Mouse (Mus musculus) cerebral cortex, adult 2 months (tissue): ENCODE results near the gene Crabp1.

ENCODE experiments used
- WGBS: fragments of 180-500 bp; shearing (Covaris S2); methylation state at CpG from one replicate; pipeline ENCODE4 v1.1.7; 2018; 5-methylcytosine and 5-hydroxymethylcytosine counted together

Crabp1 gene

DNA sequence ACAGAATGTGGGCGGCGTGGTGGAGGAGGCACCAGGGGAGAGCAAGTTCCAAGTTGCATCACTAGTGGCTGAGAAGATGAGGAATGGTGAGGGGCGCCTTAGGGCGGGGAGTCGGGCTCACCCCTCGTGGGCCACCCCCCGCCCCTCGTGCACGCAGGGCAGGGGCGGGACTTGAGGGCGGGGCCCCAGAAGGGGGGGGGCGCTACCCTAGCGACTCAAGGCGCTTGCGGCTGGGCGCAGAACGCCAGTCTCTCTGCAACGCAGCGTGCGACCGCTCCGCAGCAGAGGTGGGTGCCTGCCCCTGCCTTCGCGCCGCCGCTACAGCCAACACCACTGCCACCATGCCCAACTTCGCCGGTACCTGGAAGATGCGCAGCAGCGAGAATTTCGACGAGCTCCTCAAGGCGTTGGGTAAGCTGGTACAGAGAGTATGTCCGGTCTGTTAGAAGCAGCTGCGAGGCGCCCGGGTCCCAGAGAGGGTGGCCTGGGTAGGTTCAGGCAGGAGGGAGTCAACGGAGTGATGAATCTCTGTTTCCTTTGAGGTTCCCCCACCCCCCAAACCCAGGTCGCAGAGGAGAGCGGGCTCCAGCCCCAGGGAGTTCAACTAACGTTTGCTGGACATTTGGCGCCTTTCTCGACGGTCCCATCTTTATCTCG lies at the start of gene Crabp1:
TSS of gene Crabp1 (plus strand) at position 188 of the 657 bp plus-strand sequence.
- 2% methylated on average over 45 of the region's 45 CpGs for WGBS

DNA sequence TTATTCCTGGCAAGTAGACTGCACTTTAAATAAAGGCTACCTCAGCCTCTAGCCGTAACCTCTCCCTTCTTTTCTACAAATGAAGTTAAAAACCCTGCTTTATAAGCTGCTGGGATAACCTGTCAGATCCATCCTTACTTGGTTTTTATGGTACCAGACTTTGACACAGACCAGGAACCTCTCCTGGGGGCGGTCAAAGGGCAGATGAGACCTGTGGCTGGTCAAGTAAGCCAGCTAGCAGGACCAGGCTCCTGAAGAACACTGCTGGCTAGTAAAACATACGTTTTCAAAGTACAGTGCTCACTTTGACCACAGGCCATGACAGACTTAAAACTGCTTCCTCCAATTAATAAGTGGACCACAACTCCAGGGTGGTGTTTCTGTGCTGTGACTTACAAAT lies 48.8 kb upstream of the Crabp1 start:
- WGBS, result 89% methylated on average over 3 of the region's 3 CpGs

DNA sequence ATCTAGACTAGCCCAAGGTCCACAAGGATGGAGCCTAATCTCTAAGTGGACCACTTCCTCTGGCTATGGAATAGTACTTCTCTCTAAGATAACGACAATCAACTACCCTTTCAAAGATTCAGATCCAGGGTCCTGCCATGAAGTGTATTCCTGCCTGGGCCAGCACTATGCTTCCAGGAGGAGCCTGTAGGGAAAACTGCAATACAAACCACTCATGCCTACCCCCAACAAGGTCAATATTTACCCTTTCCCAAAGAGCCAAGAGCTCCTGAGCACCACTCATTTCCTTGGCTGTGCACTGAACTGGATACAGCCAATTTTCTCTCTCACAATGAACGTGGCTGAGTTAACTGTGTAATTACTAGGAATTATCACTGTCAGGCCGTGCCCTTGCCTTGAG lies 47.0 kb upstream of the Crabp1 start:
- 82% methylated on average over 3 of the region's 3 CpGs for WGBS

DNA sequence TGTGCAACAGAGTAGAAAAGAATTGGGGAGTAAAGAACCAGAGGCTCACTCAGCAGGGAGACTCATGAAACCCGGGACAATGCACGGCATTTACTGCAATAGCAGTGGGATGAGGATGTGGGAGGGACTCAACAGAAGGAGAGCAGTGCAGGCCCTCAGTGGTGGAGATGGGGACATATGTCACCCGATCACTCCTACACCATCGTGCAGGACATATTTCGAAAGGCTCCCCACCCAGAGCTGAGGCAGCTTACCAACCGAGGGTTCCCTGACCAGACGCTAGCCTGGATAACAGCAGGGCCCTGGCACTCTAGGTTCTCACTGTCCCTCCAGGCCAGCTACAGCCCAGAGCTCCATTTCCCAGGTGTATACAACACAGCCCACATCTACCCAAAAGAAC lies 42.4 kb upstream of the Crabp1 start:
- WGBS, result 50% methylated on average over 7 of the region's 7 CpGs

DNA sequence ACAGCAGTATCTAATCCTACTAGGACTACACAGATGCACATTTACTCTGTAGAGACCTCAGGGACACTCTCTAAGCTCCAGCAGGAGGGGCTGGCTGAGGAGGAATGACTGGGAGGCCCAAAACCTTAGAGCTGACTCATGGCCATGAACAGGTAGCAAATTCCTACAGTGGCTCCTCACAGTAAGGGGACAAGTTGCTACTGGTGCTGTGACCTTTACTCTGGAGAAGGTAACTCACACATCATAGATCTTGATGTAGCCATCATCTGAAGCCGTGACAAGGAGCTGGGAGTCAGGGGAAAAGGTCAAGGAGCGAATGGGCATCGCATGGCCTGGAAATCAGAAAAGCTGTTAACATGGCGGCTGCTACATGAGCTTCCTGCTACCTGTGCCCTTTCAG lies 42.0 kb upstream of the Crabp1 start:
- 97% methylated on average over 4 of the region's 4 CpGs for WGBS

DNA sequence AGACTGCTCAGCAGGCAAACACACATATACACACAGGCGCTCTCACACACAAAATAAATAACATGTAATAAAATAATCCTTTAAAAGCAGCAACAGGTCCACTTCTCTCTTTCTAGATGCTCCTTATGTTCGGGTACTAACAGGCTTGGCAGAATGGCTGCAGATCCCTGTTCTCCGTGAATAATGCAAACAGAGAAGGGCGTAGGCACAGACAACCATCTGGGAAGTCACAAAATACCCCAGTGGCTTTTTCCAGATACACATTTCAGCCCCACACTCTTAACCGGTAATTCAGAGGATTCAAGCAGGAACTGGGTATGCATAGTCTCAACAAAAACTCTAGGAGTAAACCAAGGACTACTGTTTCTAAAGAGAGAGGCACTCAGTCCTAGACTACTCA lies 38.2 kb upstream of the Crabp1 start:
- 53% methylated on average over 5 of the region's 5 CpGs for WGBS

DNA sequence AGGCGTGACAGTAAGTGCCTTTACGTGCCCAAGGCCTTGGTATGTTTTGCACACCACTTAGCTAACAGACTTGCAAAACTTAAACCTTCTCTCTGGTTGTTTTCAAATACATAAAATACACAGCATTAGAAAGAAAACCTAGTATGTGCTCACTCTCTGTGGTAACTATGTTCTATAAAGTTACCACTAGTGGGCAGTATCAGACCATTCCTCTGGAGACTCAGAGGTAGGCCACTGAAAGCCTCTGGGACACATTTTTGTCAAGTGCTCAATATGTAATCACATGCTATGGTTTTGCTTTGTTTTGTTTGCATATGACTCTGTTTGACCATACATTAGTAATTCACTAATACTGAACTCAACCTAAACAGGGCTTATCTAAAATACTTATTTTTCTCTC lies 32.4 kb upstream of the Crabp1 start:
- 93% methylated on average over 2 of the region's 2 CpGs for WGBS

DNA sequence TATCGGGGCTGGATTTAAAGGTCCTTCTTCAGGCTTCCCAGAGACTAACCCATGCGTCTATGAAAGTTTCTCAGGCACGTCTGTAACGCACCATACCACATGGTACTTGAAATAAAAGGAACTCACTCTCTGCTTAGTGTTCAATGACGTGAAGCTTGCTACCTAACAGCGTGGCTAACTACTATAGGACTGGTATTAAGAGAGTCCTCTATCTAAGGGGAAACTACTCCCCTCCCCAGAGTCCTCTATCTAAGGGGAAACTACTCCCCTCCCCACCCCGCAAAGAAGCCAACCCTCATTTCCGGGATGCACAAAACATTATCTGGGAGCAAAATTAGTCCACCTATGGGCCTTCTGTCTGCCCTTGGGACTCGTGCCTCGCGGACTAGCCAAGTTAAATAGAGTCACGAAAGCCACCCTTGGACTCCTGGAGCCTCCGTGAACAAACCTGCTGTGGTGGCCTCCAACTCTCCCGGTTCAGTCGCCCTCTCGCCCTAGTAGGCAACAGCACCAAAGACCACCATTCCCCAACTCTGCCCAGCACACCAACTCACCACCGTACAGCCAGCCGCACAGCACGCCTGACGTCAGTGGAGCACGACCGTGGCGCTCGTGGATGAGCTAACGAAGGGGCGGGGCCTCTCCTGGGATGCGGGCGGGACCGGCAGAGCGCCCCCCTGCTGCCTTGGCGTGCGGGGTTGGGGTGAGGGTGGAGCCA lies 30.5 kb upstream of the Crabp1 start, which contains the start of gene Wdr61:
TSS of gene Wdr61 (minus strand) at position 599 of the 718 bp plus-strand sequence.
- WGBS, result 1% methylated on average over 32 of the region's 32 CpGs

DNA sequence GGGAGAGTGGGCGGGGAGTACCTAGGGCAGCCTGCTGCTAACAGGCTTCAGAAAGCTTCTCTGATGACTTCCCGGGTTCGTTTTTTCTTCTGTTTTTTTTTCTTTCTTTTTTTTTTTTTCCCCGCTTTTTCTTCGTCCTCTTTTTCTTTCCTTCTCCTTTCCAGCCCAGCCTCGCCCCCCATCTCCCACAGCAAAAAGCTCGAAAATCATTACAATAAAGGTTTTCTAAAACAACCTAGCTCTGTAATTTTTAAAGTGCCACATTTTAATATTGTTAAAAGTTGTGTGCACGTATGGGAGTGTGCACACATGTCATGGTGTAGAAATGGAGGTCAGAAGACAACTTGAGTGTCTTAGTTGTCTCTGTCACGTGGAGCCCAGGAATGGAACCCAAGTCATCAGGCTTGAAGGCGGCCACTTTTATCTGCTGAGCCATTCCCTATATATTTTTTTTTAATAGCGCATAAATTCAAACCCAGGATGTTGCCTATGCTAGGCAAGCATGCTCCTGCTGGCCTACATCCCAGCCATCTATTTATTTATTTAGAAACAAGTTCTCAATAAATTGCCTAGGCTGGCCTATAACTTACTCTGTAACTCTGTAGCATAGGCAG lies 29.8 kb upstream of the Crabp1 start:
- 15% methylated on average over 11 of the region's 11 CpGs for WGBS

DNA sequence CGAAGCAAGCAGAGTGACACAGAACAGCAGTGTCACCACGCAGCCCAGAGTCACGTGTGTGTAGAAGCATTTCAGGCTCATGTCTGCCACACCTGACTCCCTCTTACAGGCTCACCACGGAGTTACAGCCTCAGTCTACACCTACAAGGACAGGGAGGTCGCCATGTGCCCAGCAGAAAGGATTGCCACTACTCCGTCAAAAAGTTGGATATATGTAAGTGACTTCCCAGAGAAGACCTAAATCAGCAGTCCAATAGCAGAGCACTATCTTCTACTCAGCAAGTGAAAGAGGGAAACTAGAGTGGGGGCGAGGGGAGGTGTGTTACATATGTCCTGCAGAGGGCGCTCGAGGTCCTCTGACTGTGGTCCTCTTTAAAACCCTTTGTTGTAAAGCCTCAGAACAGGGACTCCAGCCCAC lies 28.3 kb upstream of the Crabp1 start:
- WGBS, result 15% methylated on average over 9 of the region's 9 CpGs

DNA sequence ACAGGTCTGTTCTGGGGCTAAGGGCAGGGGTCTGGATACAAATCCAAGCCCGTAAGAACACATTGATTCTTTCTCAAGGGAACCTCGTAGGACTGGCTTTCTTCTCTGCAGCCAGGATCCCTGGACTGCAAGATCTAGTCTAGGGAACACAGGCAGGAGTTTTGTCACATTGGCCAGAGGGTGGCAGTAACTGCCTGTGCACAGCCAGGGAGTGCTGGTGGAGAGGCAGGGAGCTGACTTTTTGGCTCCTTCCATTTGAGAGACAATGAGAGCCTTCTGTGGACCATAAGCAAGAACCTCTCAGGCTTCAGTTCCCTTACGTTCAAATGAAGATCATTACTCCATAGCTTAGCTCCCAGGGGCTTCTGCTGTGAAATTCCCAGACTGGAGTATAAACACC lies 26.2 kb upstream of the Crabp1 start:
- WGBS, result 41% methylated on average over 3 of the region's 3 CpGs

DNA sequence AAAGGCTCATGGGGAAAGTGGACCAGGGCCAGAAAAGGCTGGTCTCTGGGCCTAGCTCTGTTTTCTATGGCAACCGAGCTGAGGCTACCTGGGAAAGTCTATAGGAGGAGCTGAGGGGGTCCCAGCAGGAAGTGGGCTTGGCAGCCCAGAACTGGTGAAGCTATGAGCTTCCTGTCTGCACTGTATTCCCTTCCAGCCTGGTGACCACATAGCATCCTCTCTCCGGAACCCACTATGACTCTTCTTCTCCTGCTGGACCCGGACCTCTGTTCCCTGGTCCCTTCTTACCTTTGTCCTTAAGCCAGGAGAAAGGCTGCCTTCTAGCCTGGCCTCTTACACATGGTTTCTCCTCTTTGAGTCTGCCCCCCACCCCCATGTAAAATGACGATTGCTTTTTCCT lies 20.7 kb upstream of the Crabp1 start:
- WGBS, result 88% methylated on average over 4 of the region's 4 CpGs

DNA sequence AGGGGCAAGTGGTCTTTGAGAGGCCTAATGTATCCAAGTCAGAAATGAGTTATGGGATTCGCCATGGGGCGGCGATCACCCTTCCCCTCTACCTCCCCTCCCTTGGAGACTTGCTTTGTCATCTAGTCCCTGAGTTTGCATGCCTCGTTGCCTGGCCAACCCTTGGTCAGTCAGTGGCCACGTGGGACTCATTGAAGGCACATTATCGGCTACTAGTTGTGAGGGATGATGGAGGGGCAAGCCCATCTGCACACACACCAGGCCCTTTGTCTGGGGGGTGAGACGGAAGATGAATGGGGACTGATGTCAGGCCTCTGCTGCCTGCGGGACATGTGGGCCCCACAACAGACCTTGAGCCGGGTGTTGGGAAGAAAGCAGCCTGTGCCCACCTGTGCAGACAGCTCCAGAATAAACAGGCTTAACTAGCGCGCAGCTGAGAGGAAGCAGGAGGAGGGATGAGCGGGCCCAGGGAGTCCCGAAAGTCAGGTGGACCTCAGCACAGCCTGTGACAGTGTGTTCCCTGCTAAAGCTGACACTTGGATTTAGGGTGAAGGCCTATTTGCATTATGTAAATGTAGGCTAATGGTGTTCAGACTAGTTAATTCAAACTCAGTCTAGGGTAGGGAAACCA lies 18.7 kb upstream of the Crabp1 start:
- 72% methylated on average over 13 of the region's 13 CpGs for WGBS

DNA sequence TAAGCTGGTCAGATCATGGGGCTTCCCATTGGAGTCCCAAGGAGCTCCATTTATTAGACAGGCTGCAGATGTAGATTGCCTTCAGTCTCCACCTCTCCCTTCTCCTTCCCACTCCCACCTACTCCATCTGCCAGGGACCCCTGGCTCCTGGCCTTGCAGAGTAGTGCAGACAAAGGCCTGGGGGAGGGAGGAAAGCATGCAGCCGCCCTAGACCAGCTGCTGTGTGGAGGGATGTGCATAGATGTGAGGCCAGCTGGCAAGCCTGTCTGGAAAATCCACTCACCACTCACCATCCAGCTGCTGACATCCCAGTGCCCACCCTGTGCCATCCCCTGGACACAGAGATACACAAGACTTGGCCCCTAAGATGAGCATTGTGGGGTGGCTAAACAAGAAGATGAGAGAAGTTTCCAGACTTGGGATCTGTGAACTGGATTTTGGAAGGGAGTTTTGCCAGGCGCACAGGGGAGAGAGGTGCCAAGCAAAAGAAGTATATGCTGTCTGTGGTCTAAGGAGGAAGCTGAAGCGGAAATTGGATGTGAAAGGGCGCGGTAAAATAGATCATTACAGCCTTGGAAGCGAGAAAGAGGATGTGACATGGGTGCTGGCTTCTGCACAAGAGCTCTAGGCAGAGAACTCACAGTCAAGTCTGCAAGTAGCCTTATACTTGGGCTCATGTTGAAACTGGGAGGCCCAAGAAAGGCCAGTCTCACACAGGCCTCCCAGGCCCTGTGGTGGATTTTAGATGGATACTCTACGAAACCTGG lies 14.2 kb upstream of the Crabp1 start:
- 82% methylated on average over 7 of the region's 7 CpGs for WGBS

DNA sequence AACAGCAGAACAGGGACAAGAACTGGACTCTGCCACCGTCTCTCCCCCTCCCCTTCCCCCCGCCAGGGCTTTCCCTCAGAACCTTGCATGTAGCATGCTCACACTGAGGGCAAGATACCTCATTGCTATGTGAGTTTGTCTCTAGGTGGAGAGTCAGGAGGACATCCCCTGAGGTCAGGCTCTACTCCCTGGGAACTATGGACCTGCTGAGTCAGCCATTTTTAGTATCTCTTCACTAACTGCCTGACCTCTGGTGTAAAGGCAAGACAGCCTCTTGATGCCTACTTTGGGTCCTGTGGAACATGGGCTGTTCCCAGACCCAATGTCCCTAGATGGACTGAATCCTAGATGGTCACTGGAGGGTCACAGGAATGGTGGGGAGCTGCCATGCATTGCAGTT lies 12.9 kb upstream of the Crabp1 start:
- 96% methylated on average over 2 of the region's 2 CpGs for WGBS

DNA sequence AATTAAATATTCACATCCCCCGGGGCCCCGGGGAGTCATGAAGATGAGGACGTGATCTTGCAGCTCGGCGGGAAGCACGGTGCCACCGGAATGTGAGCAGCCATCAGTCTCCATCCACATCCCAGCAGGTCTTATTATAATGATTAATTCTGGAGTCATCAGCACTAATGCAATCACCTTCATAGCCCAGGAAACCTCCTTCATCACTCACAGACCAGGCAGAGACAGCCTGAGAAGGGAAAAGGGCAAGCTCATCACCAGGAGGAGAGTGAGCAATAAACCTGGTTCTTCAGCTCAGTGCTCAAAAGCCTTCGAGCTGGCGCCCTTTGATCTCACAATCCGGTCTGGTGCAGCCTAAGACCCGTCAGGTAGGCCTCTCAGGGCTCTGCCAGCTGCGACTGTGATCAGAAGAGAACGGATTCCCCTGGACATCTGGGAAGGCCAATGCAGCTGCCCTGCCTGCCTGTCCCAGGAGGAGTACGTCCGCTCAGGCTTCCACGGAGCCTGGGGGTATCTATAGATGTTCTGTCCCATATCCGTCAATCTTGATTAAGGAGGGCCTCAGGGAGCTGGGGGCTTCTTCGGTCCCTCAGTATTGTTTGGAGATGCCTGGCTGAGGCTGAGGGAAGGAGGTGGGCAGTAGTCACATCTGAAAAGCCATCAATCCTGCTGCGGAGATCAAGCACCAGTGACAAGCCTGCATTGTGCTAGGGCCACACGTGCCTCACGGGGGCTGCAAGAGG lies 12.2 kb upstream of the Crabp1 start:
- WGBS, result 69% methylated on average over 21 of the region's 21 CpGs

DNA sequence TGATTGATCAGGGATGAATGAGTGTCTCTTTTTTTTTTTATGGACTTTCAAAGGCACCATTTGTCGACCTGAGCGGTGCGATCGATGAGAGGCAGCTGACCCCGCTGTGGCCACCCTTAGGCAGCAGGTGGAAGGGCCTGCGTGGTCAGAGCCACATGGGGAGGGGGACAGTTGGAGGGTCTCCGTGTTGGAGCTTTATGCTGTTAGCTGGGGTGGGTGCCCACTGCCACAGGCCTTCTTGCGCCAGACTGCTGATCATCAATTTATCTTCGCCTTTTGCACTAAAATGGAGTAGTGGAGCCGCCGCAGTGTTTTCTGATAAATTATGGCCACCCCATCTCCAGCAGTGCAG lies 11.6 kb upstream of the Crabp1 start:
- WGBS, result 77% methylated on average over 11 of the region's 11 CpGs

DNA sequence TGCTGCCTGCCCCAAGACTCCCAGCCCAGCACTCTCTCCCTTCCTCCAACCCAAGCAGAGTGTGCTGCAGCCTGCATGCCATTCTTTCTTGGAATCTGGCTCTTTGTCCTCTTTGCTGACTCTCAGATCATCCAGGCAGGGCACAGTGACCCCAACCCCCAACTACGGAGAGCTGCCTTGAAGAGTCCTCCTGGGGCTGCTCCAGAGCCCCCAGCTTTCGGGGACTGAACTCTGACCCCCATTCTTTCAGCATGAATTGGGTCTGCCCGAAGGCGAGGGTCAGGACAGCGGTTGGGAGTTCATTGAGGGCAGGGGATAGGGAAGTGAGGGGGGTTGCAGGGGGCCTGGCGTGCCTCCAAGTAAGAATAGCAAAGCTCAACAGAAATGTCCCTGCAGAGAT lies 5.0 kb upstream of the Crabp1 start:
- 40% methylated on average over 6 of the region's 6 CpGs for WGBS

DNA sequence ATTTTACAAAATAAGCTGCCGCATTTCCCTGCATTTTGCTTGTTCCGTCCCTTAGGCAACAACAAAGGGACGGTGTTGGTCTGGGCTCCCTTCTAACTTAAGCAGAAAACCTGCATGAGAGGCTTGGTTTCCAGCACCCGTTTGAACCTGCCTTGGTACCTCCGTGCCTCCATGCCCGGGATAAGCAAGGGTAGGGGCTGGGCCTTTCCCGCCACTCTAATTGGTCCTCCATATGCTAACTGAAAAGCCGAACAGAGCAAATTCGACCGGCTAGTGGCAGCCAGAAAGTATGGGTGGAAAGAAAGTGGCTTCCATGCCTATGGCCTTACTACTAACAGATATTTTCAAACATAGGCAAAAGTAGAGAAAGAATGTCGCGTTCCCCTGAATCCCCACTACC lies 457 bp upstream of the Crabp1 start:
- WGBS, result 48% methylated on average over 12 of the region's 12 CpGs

DNA sequence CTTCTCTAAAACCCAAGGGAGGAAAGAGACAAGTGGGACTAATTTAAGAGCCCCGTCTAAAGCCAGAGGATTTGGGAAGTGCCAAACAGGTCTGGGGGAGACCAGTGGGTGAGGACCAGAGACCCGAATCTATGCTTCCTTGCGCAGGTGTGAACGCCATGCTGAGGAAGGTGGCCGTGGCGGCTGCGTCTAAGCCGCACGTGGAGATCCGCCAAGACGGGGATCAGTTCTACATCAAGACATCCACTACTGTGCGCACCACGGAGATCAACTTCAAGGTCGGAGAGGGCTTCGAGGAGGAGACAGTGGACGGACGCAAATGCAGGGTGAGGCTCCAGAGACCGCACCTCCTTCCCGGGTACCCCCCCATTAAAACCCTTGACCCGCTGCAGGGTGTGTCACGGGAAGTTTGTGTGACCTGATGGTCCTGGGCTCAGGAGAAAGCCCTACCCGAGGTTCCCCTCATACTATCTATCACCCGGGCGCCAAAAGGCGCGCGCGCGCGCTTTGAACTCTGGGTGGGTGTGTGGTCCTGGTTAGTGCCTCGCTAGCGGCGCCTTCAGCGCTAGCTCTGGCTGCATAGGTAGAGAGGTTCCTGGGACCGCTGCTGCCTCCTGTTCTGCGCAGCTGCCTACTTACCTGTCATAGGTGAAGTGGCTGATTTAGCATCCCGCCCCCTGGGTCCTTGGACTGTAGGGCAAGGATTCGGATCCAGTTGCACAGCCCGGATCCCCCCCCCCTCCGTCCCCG lies 963 bp downstream of the Crabp1 start:
- 2% methylated on average over 41 of the region's 41 CpGs for WGBS
